Mouse (Mus musculus) cerebellum, adult 9-10 months (tissue): Measurements from ENCODE around the gene Vac14.
A peak's percentile ranks its signal among the peaks of the same experiment; 100 is the strongest.

ENCODE experiments used
- DNase-seq: peaks from one replicate; pipeline ENCODE4 v3.0.0; 2022

The Vac14 gene

GRCm38 (mm10) chr8:110719898-110720653, 101.7 kb downstream of the Vac14 start:
- no peak for DNase-seq

- peak; percentile 82 for DNase-seq
These were observed 102.6 kb downstream of the Vac14 start, which contains the start of gene Mtss1l for GRCm38 (mm10) chr8:110720685-110721598. Gene Mtss1l (plus strand): TSS chr8:110721476.

- peak; percentile 71 for DNase-seq
These were observed 103.4 kb downstream of the Vac14 start for GRCm38 (mm10) chr8:110721606-110722413.

- no peak for DNase-seq
These were observed 104.1 kb downstream of the Vac14 start for GRCm38 (mm10) chr8:110722414-110723011.

- no peak for DNase-seq
These were observed 106.1 kb downstream of the Vac14 start for GRCm38 (mm10) chr8:110724493-110724892.

GRCm38 (mm10) chr8:110725084-110725838, 106.9 kb downstream of the Vac14 start:
- DNase-seq: no peak

- DNase-seq: peak; percentile 75
These were observed 108.5 kb downstream of the Vac14 start for GRCm38 (mm10) chr8:110726893-110727292.

GRCm38 (mm10) chr8:110731346-110731859, 113.0 kb downstream of the Vac14 start:
- DNase-seq: peak; percentile 51

- peak; percentile 77 for DNase-seq
These were observed 114.7 kb downstream of the Vac14 start for GRCm38 (mm10) chr8:110733036-110733435.

GRCm38 (mm10) chr8:110738591-110739195, 120.3 kb downstream of the Vac14 start:
- no peak for DNase-seq

GRCm38 (mm10) chr8:110740629-110741175, 122.3 kb downstream of the Vac14 start:
- no peak for DNase-seq

- no peak for DNase-seq
These were observed 123.5 kb downstream of the Vac14 start for GRCm38 (mm10) chr8:110741816-110742451.

- DNase-seq: no peak
These were observed 124.0 kb downstream of the Vac14 start for GRCm38 (mm10) chr8:110742452-110742818.

- no peak for DNase-seq
These were observed 126.8 kb downstream of the Vac14 start for GRCm38 (mm10) chr8:110745162-110745561.

GRCm38 (mm10) chr8:110746661-110747060, 128.3 kb downstream of the Vac14 start:
- DNase-seq: no peak

- DNase-seq: peak; percentile 78
These were observed 131.2 kb downstream of the Vac14 start for GRCm38 (mm10) chr8:110749500-110750170.

GRCm38 (mm10) chr8:110750269-110750668, 131.9 kb downstream of the Vac14 start:
- no peak for DNase-seq

- no peak for DNase-seq
These were observed 133.1 kb downstream of the Vac14 start for GRCm38 (mm10) chr8:110751490-110751889.

GRCm38 (mm10) chr8:110754713-110755112, 136.3 kb downstream of the Vac14 start:
- no peak for DNase-seq
